Mouse (Mus musculus) embryonic fibroblast, embryonic 13.5 days (primary cell): ENCODE results near the gene Arid5b. TPM values are rescaled to one million over a fixed set of nuclear protein-coding genes. Genes with fewer than 3 reads are reported as not detected.

Experiments
- H3K27ac ChIP-seq: 2 replicates; pipeline ENCODE4 v1.5.1; 2012; ENCODE audit warnings: low read length, control low read depth, inconsistent platforms; ENCODE audit not compliant: insufficient read depth
- H3K4me1 ChIP-seq: 2 replicates; pipeline ENCODE4 v1.6.1; 2011; ENCODE audit warnings: low read length; ENCODE audit not compliant: control insufficient read depth, insufficient read depth
- H3K4me3 ChIP-seq: 2 replicates; pipeline ENCODE4 v1.5.1; 2011; ENCODE audit warnings: mild to moderate bottlenecking, control low read depth, low read length; ENCODE audit not compliant: insufficient read depth
- CTCF ChIP-seq: IDR thresholded peaks from 2 replicates; pipeline ENCODE4 v1.5.1; 2011; ENCODE audit warnings: mild to moderate bottlenecking, control low read depth, low read length, moderate library complexity, borderline replicate concordance; ENCODE audit not compliant: insufficient read depth
- POLR2A ChIP-seq: IDR thresholded peaks from 2 replicates; pipeline ENCODE4 v1.6.1; 2011; ENCODE audit warnings: low read depth, mild to moderate bottlenecking, control low read depth, low read length, moderate library complexity
- polyA plus RNA-seq: library from polyadenylated mRNA; stranded (reverse); fragments of >200 nt; gene quantifications from 2 replicates; pipeline ENCODE4 v1.2.4, GENCODE M21; 2011; ENCODE audit warnings: low read depth; ENCODE audit not compliant: missing spikeins, insufficient read length

Arid5b gene
- polyA plus RNA-seq, 1 experiment: 80.2 TPM

GRCm38 (mm10) chr10:68204391-68204790 lies 74.1 kb downstream of the Arid5b start:
- TF ChIP-seq POLR2A (no peak), CTCF (no peak)
- H3K27ac ChIP-seq: no peak overlapping the region

GRCm38 (mm10) chr10:68203860-68204259 lies 74.7 kb downstream of the Arid5b start:
- Histone ChIP-seq H3K4me1 (peaks cover 6% of the 10 kb centered on the region; the same call in 1 of the 2 replicates), H3K27ac (no peak overlapping the region)
- no peak for TF ChIP-seq CTCF
- no peak for TF ChIP-seq POLR2A

More at GRCm38 (mm10) chr10:68204391-68204790, 74.1 kb downstream of the Arid5b start:
- peaks cover 9% of the 10 kb centered on the region; the same call in 1 of the 2 replicates for H3K4me1 ChIP-seq
- no peak overlapping the region for H3K4me3 ChIP-seq

GRCm38 (mm10) chr10:68203322-68203721 lies 75.2 kb downstream of the Arid5b start:
- no peak overlapping the region for H3K4me3 ChIP-seq
- no peak overlapping the region for H3K27ac ChIP-seq
- TF ChIP-seq POLR2A (no peak), CTCF (no peak)
- H3K4me1 ChIP-seq: 0 out of 2 replicates have a peak, but pooled peaks cover 3% of the 10 kb centered on the region

More at GRCm38 (mm10) chr10:68203860-68204259, 74.7 kb downstream of the Arid5b start:
- no peak overlapping the region for H3K4me3 ChIP-seq

- H3K4me1 ChIP-seq: 0 out of 2 replicates have a peak, but pooled peaks cover 3% of the 10 kb centered on the region
- H3K27ac ChIP-seq: no peak overlapping the region
- H3K4me3 ChIP-seq: no peak overlapping the region
- no peak for TF ChIP-seq CTCF
- no peak for TF ChIP-seq POLR2A
Measured at GRCm38 (mm10) chr10:68199440-68199839, 79.1 kb downstream of the Arid5b start.

GRCm38 (mm10) chr10:68196324-68196723 lies 82.2 kb downstream of the Arid5b start:
- Histone ChIP-seq H3K4me1 (peaks cover 5% of the 10 kb centered on the region; the same call in 1 of the 2 replicates), H3K4me3 (no peak overlapping the region), H3K27ac (no peak overlapping the region)
- no peak for TF ChIP-seq CTCF
- no peak for TF ChIP-seq POLR2A

GRCm38 (mm10) chr10:68193561-68193960 lies 85.0 kb downstream of the Arid5b start:
- H3K4me1 ChIP-seq: peaks cover 5% of the 10 kb centered on the region; the same call in 1 of the 2 replicates
- no peak for TF ChIP-seq CTCF
- no peak for TF ChIP-seq POLR2A
- H3K27ac ChIP-seq: peak overlapping the region; percentile 23
- H3K4me3 ChIP-seq: no peak overlapping the region

- TF ChIP-seq CTCF (no peak), POLR2A (no peak)
- Histone ChIP-seq H3K4me1 (peaks cover 5% of the 10 kb centered on the region; the same call in 1 of the 2 replicates), H3K4me3 (no peak overlapping the region), H3K27ac (peak overlapping the region; percentile 88)
Measured at GRCm38 (mm10) chr10:68192824-68193255, 85.7 kb downstream of the Arid5b start.

GRCm38 (mm10) chr10:68191691-68192380 lies 86.7 kb downstream of the Arid5b start:
- Histone ChIP-seq H3K4me1 (peaks cover 5% of the 10 kb centered on the region; the same call in 1 of the 2 replicates), H3K27ac (peak overlapping the region; percentile 81), H3K4me3 (no peak overlapping the region)
- TF ChIP-seq POLR2A (no peak), CTCF (no peak)

- Histone ChIP-seq H3K4me1 (peaks cover 5% of the 10 kb centered on the region; the same call in 1 of the 2 replicates), H3K4me3 (no peak overlapping the region), H3K27ac (peak overlapping the region; percentile 81)
- TF ChIP-seq CTCF: no peak
- TF ChIP-seq POLR2A: no peak
Measured at GRCm38 (mm10) chr10:68191146-68191545, 87.4 kb downstream of the Arid5b start.

- Histone ChIP-seq H3K4me3 (no peak overlapping the region), H3K27ac (no peak overlapping the region), H3K4me1 (peaks cover 5% of the 10 kb centered on the region; the same call in 1 of the 2 replicates)
- no peak for TF ChIP-seq CTCF
- TF ChIP-seq POLR2A: no peak
Measured at GRCm38 (mm10) chr10:68189847-68190246, 88.7 kb downstream of the Arid5b start.
